Mouse (Mus musculus) cerebellum, adult (tissue): Measurements from ENCODE around the gene Lmod3.

Source experiments
- ATAC-seq: cut with Nextera tagmentation; 2 replicates; pipeline ENCODE4 v1.9.2; 2017; ENCODE audit warnings: mild to moderate bottlenecking, moderate library complexity, mixed read lengths; ENCODE audit not compliant: insufficient number of reproducible peaks, low FRiP score, low TSS enrichment

Lmod3 gene

GRCm38 (mm10) chr6:97252711-97253221 is at the start of gene Lmod3:
Gene Lmod3, minus strand, starts transcription at chr6:97252759.
- ATAC-seq = no peak

GRCm38 (mm10) chr6:97302303-97302702 is 49.7 kb upstream of the Lmod3 start:
- ATAC-seq = no peak

- no peak for ATAC-seq
These were observed 48.1 kb upstream of the Lmod3 start for GRCm38 (mm10) chr6:97300659-97301058.

GRCm38 (mm10) chr6:97300180-97300579 is 47.6 kb upstream of the Lmod3 start:
- no peak for ATAC-seq

- no peak for ATAC-seq
These were observed 44.6 kb upstream of the Lmod3 start for GRCm38 (mm10) chr6:97297151-97297550.

- no peak for ATAC-seq
These were observed 43.4 kb upstream of the Lmod3 start for GRCm38 (mm10) chr6:97295866-97296527.

- ATAC-seq = no peak
These were observed 42.9 kb upstream of the Lmod3 start for GRCm38 (mm10) chr6:97295416-97295815.

GRCm38 (mm10) chr6:97293667-97294569 is 41.4 kb upstream of the Lmod3 start:
- no peak for ATAC-seq

GRCm38 (mm10) chr6:97292894-97293293 is 40.3 kb upstream of the Lmod3 start:
- ATAC-seq = no peak; the same call in 1 of the 2 replicates

GRCm38 (mm10) chr6:97292096-97292495 is 39.5 kb upstream of the Lmod3 start:
- ATAC-seq = no peak

GRCm38 (mm10) chr6:97291159-97291908 is 38.8 kb upstream of the Lmod3 start:
- ATAC-seq = no peak

GRCm38 (mm10) chr6:97290687-97291086 is 38.1 kb upstream of the Lmod3 start:
- no peak for ATAC-seq

GRCm38 (mm10) chr6:97289838-97290237 is 37.3 kb upstream of the Lmod3 start:
- ATAC-seq = no peak

GRCm38 (mm10) chr6:97289316-97289820 is 36.8 kb upstream of the Lmod3 start:
- ATAC-seq = no peak

- no peak for ATAC-seq
These were observed 35.7 kb upstream of the Lmod3 start for GRCm38 (mm10) chr6:97288047-97288855.

- ATAC-seq = no peak
These were observed 33.8 kb upstream of the Lmod3 start for GRCm38 (mm10) chr6:97286332-97286731.

GRCm38 (mm10) chr6:97283676-97284075 is 31.1 kb upstream of the Lmod3 start:
- no peak for ATAC-seq

GRCm38 (mm10) chr6:97278878-97279277 is 26.3 kb upstream of the Lmod3 start:
- ATAC-seq = no peak

- ATAC-seq = peak; percentile 86
These were observed 25.6 kb upstream of the Lmod3 start for GRCm38 (mm10) chr6:97278014-97278787.
